Mouse (Mus musculus): ENCODE measurements around the gene D330020A13Rik. TPM values are rescaled to one million over a fixed set of nuclear protein-coding genes. Genes with fewer than 3 reads are reported as not detected.

D330020A13Rik gene
- polyA plus RNA-seq, 2 experiments, result not detected

- ATAC-seq (ENCODE audit: insufficient read depth) (no peak), DNase-seq (ENCODE audit: low read depth in 3 of 3, low spot score in 3 of 3) (no peak)
- Histone ChIP-seq H3K27ac (no peak overlapping the region), H3K4me2 (ENCODE audit: low read depth) (no peak overlapping the region), H3K9ac (replicated peaks) (no peak overlapping the region), H3K27me3 (ENCODE audit: control insufficient read depth, insufficient read depth, low read length) (no peaks in the 10 kb centered on the region), H3K9me3 (ENCODE audit: control insufficient read depth, low read length) (no peaks in the 10 kb centered on the region), H3K36me3 (replicated peaks; ENCODE audit: control insufficient read depth, insufficient read depth, low read depth) (peaks cover 2% of the 10 kb centered on the region), H3K4me1 (replicated peaks; ENCODE audit: control insufficient read depth in 2 of 2, insufficient read depth in 2 of 2, low read length in 1 of 2) (no peaks in the 10 kb centered on the region), H3K4me3 (ENCODE audit: insufficient read depth in 1 of 2, low read depth in 2 of 2, low read length in 2 of 2) (no peak overlapping the region)
- 76% methylated on average over 9 of the region's 9 CpGs for WGBS (ENCODE audit: insufficient replicate concordance)
- TF ChIP-seq EP300 (IDR thresholded peaks at IDR 0.05; ENCODE audit: low read depth), result no peak
- TF ChIP-seq CTCF (IDR thresholded peaks at IDR 0.05; ENCODE audit: low read depth), result no peak
Observed at GRCm38 (mm10) chr6:120319129-120319528, 25.0 kb downstream of the D330020A13Rik start.

- ATAC-seq (ENCODE audit: insufficient read depth) (no peak), DNase-seq (ENCODE audit: low read depth in 3 of 3, low spot score in 3 of 3) (no peak)
- Histone ChIP-seq H3K27ac (no peak overlapping the region), H3K36me3 (replicated peaks; ENCODE audit: control insufficient read depth, insufficient read depth, low read depth) (peaks cover 12% of the 10 kb centered on the region), H3K4me1 (replicated peaks; ENCODE audit: control insufficient read depth in 2 of 2, insufficient read depth in 2 of 2, low read length in 1 of 2) (no peaks in the 10 kb centered on the region), H3K4me3 (ENCODE audit: insufficient read depth in 1 of 2, low read depth in 2 of 2, low read length in 2 of 2) (no peak overlapping the region), H3K9me3 (ENCODE audit: control insufficient read depth, low read length) (no peaks in the 10 kb centered on the region), H3K9ac (replicated peaks) (no peak overlapping the region), H3K4me2 (ENCODE audit: low read depth) (no peak overlapping the region), H3K27me3 (ENCODE audit: control insufficient read depth, insufficient read depth, low read length) (no peaks in the 10 kb centered on the region)
- no peak for TF ChIP-seq EP300 (IDR thresholded peaks at IDR 0.05; ENCODE audit: low read depth)
- TF ChIP-seq CTCF (IDR thresholded peaks at IDR 0.05; ENCODE audit: low read depth), result no peak
- 56% methylated on average over 2 of the region's 2 CpGs for WGBS (ENCODE audit: insufficient replicate concordance)
Observed at GRCm38 (mm10) chr6:120320369-120320768, 26.2 kb downstream of the D330020A13Rik start.

- Histone ChIP-seq H3K27me3 (ENCODE audit: control insufficient read depth, insufficient read depth, low read length) (no peaks in the 10 kb centered on the region), H3K9me3 (ENCODE audit: control insufficient read depth, low read length) (no peaks in the 10 kb centered on the region), H3K4me2 (ENCODE audit: low read depth) (no peak overlapping the region), H3K27ac (no peak overlapping the region), H3K9ac (replicated peaks) (no peak overlapping the region), H3K36me3 (replicated peaks; ENCODE audit: control insufficient read depth, insufficient read depth, low read depth) (peaks cover 30% of the 10 kb centered on the region), H3K4me3 (ENCODE audit: insufficient read depth in 1 of 2, low read depth in 2 of 2, low read length in 2 of 2) (no peak overlapping the region), H3K4me1 (replicated peaks; ENCODE audit: control insufficient read depth in 2 of 2, insufficient read depth in 2 of 2, low read length in 1 of 2) (no peaks in the 10 kb centered on the region)
- peak; percentile 87 for TF ChIP-seq CTCF (IDR thresholded peaks at IDR 0.05; ENCODE audit: low read depth)
- no peak for TF ChIP-seq EP300 (IDR thresholded peaks at IDR 0.05; ENCODE audit: low read depth)
- ATAC-seq (ENCODE audit: insufficient read depth) (no peak; the same call in 1 of the 2 replicates), DNase-seq (ENCODE audit: low read depth in 3 of 3, low spot score in 3 of 3) (peak; percentile 62 to 69 (median 64))
- WGBS (ENCODE audit: insufficient replicate concordance), result 31% methylated on average over 6 of the region's 6 CpGs
Observed at GRCm38 (mm10) chr6:120324295-120324927, 30.2 kb downstream of the D330020A13Rik start.

- Histone ChIP-seq H3K27me3 (ENCODE audit: control insufficient read depth, insufficient read depth, low read length) (no peaks in the 10 kb centered on the region), H3K9ac (replicated peaks) (no peak overlapping the region), H3K9me3 (ENCODE audit: control insufficient read depth, low read length) (no peaks in the 10 kb centered on the region), H3K36me3 (replicated peaks; ENCODE audit: control insufficient read depth, insufficient read depth, low read depth) (peaks cover 69% of the 10 kb centered on the region), H3K4me1 (replicated peaks; ENCODE audit: control insufficient read depth in 2 of 2, insufficient read depth in 2 of 2, low read length in 1 of 2) (no peaks in the 10 kb centered on the region), H3K4me3 (ENCODE audit: insufficient read depth in 1 of 2, low read depth in 2 of 2, low read length in 2 of 2) (no peak overlapping the region), H3K4me2 (ENCODE audit: low read depth) (no peak overlapping the region), H3K27ac (no peak overlapping the region)
- WGBS (ENCODE audit: insufficient replicate concordance), result 61% methylated on average over 2 of the region's 2 CpGs
- no peak for TF ChIP-seq CTCF (IDR thresholded peaks at IDR 0.05; ENCODE audit: low read depth)
- no peak for TF ChIP-seq EP300 (IDR thresholded peaks at IDR 0.05; ENCODE audit: low read depth)
- no peak for DNase-seq (ENCODE audit: low read depth in 3 of 3, low spot score in 3 of 3)
- no peak for ATAC-seq (ENCODE audit: insufficient read depth)
Observed at GRCm38 (mm10) chr6:120332351-120332750, 38.2 kb downstream of the D330020A13Rik start.

DNA sequence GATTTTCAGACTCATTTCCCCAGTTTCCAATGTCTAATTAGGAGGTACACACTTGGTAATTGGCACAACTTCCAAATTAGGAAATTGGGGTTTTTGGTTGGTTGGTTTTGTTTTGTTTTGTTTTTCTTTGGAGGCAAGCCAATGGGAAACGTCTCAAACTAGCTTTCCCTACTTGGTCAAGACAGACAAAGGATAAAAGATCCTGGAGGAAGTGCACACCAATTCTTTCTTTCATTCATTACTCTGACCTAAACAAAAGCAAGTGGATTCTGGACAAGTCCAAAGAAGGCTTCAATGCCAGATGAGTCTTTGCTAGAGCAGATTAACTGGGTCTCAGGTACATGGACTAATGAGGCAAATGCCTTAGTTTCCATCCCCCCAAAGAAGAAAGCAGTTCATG, 49.8 kb downstream of the D330020A13Rik start:
- H3K36me3 ChIP-seq (replicated peaks; ENCODE audit: control insufficient read depth, insufficient read depth, low read depth), result peaks cover 69% of the 10 kb centered on the region
- WGBS (ENCODE audit: insufficient replicate concordance), result 74% methylated on average over 1 of the region's 1 CpGs
- TF ChIP-seq EP300 (IDR thresholded peaks at IDR 0.05; ENCODE audit: low read depth), result no peak
- TF ChIP-seq CTCF (IDR thresholded peaks at IDR 0.05; ENCODE audit: low read depth), result no peak

More for the DNA sequence above, 49.8 kb downstream of the D330020A13Rik start:
- no peaks in the 10 kb centered on the region for H3K4me1 ChIP-seq (replicated peaks; ENCODE audit: control insufficient read depth in 2 of 2, insufficient read depth in 2 of 2, low read length in 1 of 2)
- ATAC-seq (ENCODE audit: insufficient read depth) (no peak), DNase-seq (ENCODE audit: low read depth in 3 of 3, low spot score in 3 of 3) (no peak)
- H3K9me3 ChIP-seq (ENCODE audit: control insufficient read depth, low read length), result no peaks in the 10 kb centered on the region
- H3K9ac ChIP-seq (replicated peaks), result no peak overlapping the region
- no peaks in the 10 kb centered on the region for H3K27me3 ChIP-seq (ENCODE audit: control insufficient read depth, insufficient read depth, low read length)
- H3K4me2 ChIP-seq (ENCODE audit: low read depth), result no peak overlapping the region
- no peak overlapping the region for H3K27ac ChIP-seq
- no peak overlapping the region for H3K4me3 ChIP-seq (ENCODE audit: insufficient read depth in 1 of 2, low read depth in 2 of 2, low read length in 2 of 2)

Other genes with a start within 250 kb of the D330020A13Rik start
- 0.14 TPM in 1 of 2 replicates, not detected in the other for gene Ninj2, start 201.0 kb upstream of the D330020A13Rik start, polyA plus RNA-seq (2012; rRNA removed)
- 0.33 TPM in 1 of 2 replicates, not detected in the other for gene Ninj2, start 201.0 kb upstream of the D330020A13Rik start, polyA plus RNA-seq (2014; fragmentation: Nextera tagmentation; extraction: Ambion mirVana)
- 0.11 and 0.13 TPM in 2 replicates for gene B4galnt3, start 195 bp downstream of the D330020A13Rik start, polyA plus RNA-seq (2012; rRNA removed)
- gene B4galnt3, start 195 bp downstream of the D330020A13Rik start, polyA plus RNA-seq (2014; fragmentation: Nextera tagmentation; extraction: Ambion mirVana), result 0.06 and 0.18 TPM in 2 replicates
- gene Kdm5a, start 69.8 kb downstream of the D330020A13Rik start, polyA plus RNA-seq (2012; rRNA removed), result 2.7 and 3.8 TPM in 2 replicates
- 16.6 and 17.6 TPM in 2 replicates for gene Kdm5a, start 69.8 kb downstream of the D330020A13Rik start, polyA plus RNA-seq (2014; fragmentation: Nextera tagmentation; extraction: Ambion mirVana)
- gene Ccdc77, start 70.0 kb downstream of the D330020A13Rik start, polyA plus RNA-seq (2012; rRNA removed), result 6.9 and 11.4 TPM in 2 replicates
- 14.1 and 16.3 TPM in 2 replicates for gene Ccdc77, start 70.0 kb downstream of the D330020A13Rik start, polyA plus RNA-seq (2014; fragmentation: Nextera tagmentation; extraction: Ambion mirVana)
- 6.0 and 6.2 TPM in 2 replicates for gene Il17ra, start 168.9 kb downstream of the D330020A13Rik start, polyA plus RNA-seq (2012; rRNA removed)
- gene Il17ra, start 168.9 kb downstream of the D330020A13Rik start, polyA plus RNA-seq (2014; fragmentation: Nextera tagmentation; extraction: Ambion mirVana), result 3.6 TPM in 2 replicates
- gene Tmem121b, start 199.4 kb downstream of the D330020A13Rik start, polyA plus RNA-seq (2012; rRNA removed), result 0.01 and 0.04 TPM in 2 replicates
- gene Tmem121b, start 199.4 kb downstream of the D330020A13Rik start, polyA plus RNA-seq (2014; fragmentation: Nextera tagmentation; extraction: Ambion mirVana), result 0.04 TPM in 1 of 2 replicates, not detected in the other
- gene Hdhd5, start 237.0 kb downstream of the D330020A13Rik start, polyA plus RNA-seq (2012; rRNA removed), result 8.4 and 8.8 TPM in 2 replicates
- 5.6 and 6.1 TPM in 2 replicates for gene Hdhd5, start 237.0 kb downstream of the D330020A13Rik start, polyA plus RNA-seq (2014; fragmentation: Nextera tagmentation; extraction: Ambion mirVana)